In genomic region chr12:83018005-83018404, GRCm38 (mm10) we compare ENCODE assay signal across 8 mouse cellular contexts.
A peak's percentile ranks its signal among the peaks of the same experiment; 100 is the strongest.
DNase-seq lines count a peak whose midpoint lies in the region; ATAC-seq and TF ChIP-seq lines count a peak whose summit lies in the region.

No protein-coding gene starts in this region.

- peak; percentile 78 for DNase-seq in CD4-positive, CD25-positive, alpha-beta regulatory T cell, adult 2 months (ENCODE audit: low read depth, low spot score)
- peak; percentile 27 for DNase-seq in Patski (ENCODE audit: low read depth, low spot score)
- DNase-seq in cerebellum, adult 9-11 months = peak; percentile 59
- DNase-seq in gastrocnemius, adult 8-10 months (ENCODE audit: low spot score in 2 of 2) = peak; percentile 37 to 38
- peak; percentile 75 to 94 for DNase-seq in layer of hippocampus, adult 18-20 months (ENCODE audit: low spot score in 2 of 2)
- DNase-seq in lung, postnatal 10 days = peak; percentile 89
- DNase-seq in spleen, postnatal 10 days (ENCODE audit: low spot score in 2 of 2) = peak; percentile 68 to 83

- ATAC-seq in CD4-positive, CD25-positive, alpha-beta regulatory T cell, adult 4 months = no peak
- no peak for ATAC-seq in Patski

- peak; percentile 82 for TF ChIP-seq CTCF in Patski (IDR thresholded peaks at IDR 0.05)

- CTCF ChIA-PET in Patski (lab: Charles Lee) = interaction anchor here (0.5 to 1.3 kb wide), 5 partner anchors 10 to 520 kb away, joined by 3 to 4 read pairs (median 3); no protein-coding TSS in a partner anchor

- in situ Hi-C loops in Patski (cut with MboI; ENCODE audit: low pct_unique_long_range_greater_than_20kb) = loop anchor here (5.0 to 25.0 kb wide), 2 partner anchors 531 to 1031 kb away; no protein-coding TSS in a partner anchor

- no peaks in the 10 kb centered on the region for H3K27me3 ChIP-seq in Patski

- POLR2A ChIA-PET in Patski (lab: Charles Lee) = no interaction called here

Comparison
In these comparisons a context has a peak if more than half of its experiments do, and no peak if none do; other contexts are left out.
1. DNase-seq: peak in every context shown above with its lines; median percentile 89 in lung, postnatal 10 days; 84 in layer of hippocampus, adult 18-20 months; 78 in CD4-positive, CD25-positive, alpha-beta regulatory T cell, adult 2 months; 76 in spleen, postnatal 10 days; 59 in cerebellum, adult 9-11 months; 38 in gastrocnemius, adult 8-10 months; 27 in Patski.